Mouse (Mus musculus): ENCODE results near the gene Plvap. TPM values are rescaled to one million over a fixed set of nuclear protein-coding genes. Genes with fewer than 3 reads are reported as not detected.

The Plvap gene
- polyA plus RNA-seq, 1 experiment from 2014 or later = 109 TPM

DNA sequence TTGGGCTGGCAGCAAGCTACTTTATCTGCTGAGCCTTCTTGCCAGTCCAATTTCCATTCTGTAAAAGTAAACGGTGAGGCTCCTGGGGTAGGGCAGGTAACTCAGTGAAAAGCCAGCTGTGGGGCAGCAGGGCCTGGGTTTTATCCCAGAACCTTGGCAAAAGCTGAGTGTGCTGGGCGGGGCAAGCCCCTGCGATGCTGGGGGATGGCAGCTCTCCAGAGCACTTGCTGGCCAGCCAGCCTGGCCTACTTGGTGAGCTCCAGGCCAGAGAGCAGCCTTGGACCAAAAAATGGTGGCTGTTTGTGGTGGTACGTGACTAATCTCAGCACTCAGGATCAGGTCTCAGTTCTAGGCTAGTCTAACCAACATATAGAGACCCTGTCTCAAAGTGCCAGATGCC, 5.6 kb downstream of the Plvap start:
- TF ChIP-seq CTCF (IDR thresholded peaks at IDR 0.05; ENCODE audit: low read depth) = no peak
- Histone ChIP-seq H3K36me3 (ENCODE audit: control insufficient read depth, insufficient read depth) (no peaks in the 10 kb centered on the region), H3K4me1 (replicated peaks; ENCODE audit: control insufficient read depth, insufficient read depth, low read length) (no peaks in the 10 kb centered on the region), H3K4me2 (replicated peaks; ENCODE audit: low read depth) (no peak overlapping the region), H3K4me3 (ENCODE audit: low read depth, low read length) (no peak overlapping the region), H3K27me3 (replicated peaks; ENCODE audit: control insufficient read depth, insufficient read depth, low read length) (peaks cover 33% of the 10 kb centered on the region), H3K9ac (ENCODE audit: low read depth, low read length) (no peak overlapping the region), H3K27ac (ENCODE audit: low read depth, low read length) (no peak overlapping the region), H3K9me3 (ENCODE audit: control insufficient read depth) (no peaks in the 10 kb centered on the region)
- 71% methylated on average over 4 of the region's 4 CpGs for WGBS
- no peak for ATAC-seq

DNA sequence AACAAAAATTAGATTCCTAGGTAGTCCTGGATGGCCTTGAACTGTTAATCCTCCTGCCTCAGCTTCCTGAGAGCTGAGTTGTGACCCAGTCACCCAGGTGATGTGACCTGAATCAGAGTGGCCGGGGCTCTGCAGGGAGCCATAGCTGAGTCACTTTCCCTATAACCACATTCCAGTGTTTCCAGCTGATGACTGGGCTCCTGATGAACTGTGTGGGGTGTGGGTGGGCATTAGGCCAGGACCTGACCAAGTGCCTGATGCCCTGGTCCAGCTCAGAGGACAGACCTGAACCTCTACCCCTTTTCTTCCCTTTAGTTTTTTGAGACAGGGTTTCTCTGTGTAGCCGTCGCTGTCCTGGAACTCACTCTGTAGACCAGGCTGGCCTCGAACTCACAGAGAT, 6.2 kb downstream of the Plvap start:
- 90% methylated on average over 4 of the region's 4 CpGs for WGBS
- Histone ChIP-seq H3K27me3 (replicated peaks; ENCODE audit: control insufficient read depth, insufficient read depth, low read length) (peaks cover 33% of the 10 kb centered on the region), H3K4me1 (replicated peaks; ENCODE audit: control insufficient read depth, insufficient read depth, low read length) (no peaks in the 10 kb centered on the region), H3K9me3 (ENCODE audit: control insufficient read depth) (no peaks in the 10 kb centered on the region), H3K4me2 (replicated peaks; ENCODE audit: low read depth) (no peak overlapping the region), H3K9ac (ENCODE audit: low read depth, low read length) (no peak overlapping the region), H3K27ac (ENCODE audit: low read depth, low read length) (no peak overlapping the region), H3K4me3 (ENCODE audit: low read depth, low read length) (no peak overlapping the region), H3K36me3 (ENCODE audit: control insufficient read depth, insufficient read depth) (no peaks in the 10 kb centered on the region)
- no peak for TF ChIP-seq CTCF (IDR thresholded peaks at IDR 0.05; ENCODE audit: low read depth)
- ATAC-seq = no peak

DNA sequence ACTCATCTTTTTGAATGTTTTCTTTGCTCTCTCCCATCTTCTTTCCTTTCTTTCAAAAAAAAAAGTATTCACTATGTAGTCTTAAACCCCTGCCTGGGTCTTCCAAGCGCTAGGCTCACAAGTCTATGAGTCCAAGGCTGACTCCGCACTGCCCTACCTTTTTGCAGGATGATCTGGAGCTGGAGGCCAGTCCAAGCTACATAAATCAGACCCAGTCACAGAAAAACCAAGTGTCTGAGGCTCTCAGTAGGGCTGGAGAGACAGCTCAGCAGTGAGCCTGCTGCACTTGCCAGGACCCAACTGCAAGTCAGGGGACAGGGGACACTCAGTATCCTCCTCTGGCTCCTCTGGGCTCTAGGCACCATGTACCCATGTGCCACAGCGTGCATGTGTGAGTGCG, 7.2 kb downstream of the Plvap start:
- no peak overlapping the region for H3K4me3 ChIP-seq (ENCODE audit: low read depth, low read length)
- WGBS = 88% methylated on average over 4 of the region's 4 CpGs
- no peak for ATAC-seq

DNA sequence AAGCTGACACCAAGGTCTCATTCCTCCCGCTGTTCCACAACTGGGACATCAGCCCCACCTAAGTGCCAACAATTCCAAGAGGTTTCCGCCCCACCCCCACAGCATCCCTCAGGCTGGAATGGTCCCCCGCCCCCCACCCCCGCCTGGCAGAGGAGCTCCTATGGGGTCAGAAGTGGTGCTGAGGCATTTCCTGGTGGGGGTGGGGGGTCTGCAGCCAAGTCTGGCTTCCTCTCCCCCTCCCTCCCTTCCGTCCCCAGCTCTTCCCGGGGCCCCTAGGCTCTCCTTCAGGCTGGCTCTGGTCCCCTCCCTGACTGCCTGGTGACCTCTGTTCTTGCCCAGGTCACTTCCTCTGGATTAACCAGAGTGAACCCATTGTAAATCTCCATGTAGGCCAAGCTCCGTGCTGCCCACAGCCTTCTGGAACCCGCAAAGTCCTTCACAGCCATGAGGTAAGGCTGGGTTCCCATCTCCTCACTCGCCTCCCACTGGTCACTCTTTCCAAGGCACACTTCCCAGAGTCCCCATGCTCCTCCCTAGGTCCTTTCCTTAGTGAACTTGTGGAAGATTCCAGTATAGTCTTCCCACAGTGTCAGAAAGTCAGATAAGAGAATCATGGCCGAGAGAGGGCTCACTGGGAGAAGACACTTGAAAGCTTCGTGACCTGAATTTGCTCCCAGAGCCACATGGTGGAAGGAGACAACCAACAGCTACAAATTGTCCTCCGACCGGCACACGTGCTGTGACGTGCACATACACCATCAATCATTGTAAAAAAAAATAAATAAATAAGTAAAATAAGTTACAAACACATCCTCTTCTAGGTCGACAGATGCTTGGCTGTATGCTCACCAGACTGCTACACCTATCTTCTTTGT, 12.5 kb downstream of the Plvap start:
- H3K27ac ChIP-seq (ENCODE audit: low read depth, low read length) = peak overlapping the region; percentile 7; the same call in 1 of the 2 replicates
- peaks cover 6% of the 10 kb centered on the region; the same call in 1 of the 2 replicates for H3K36me3 ChIP-seq (ENCODE audit: control insufficient read depth, insufficient read depth)
- H3K9ac ChIP-seq (ENCODE audit: low read depth, low read length) = no peak overlapping the region
- H3K27me3 ChIP-seq (replicated peaks; ENCODE audit: control insufficient read depth, insufficient read depth, low read length) = no peaks in the 10 kb centered on the region
- whole genome bisulfite sequencing = 36% methylated on average over 16 of the region's 16 CpGs
- no peak for TF ChIP-seq CTCF (IDR thresholded peaks at IDR 0.05; ENCODE audit: low read depth)
- no peak for ATAC-seq
- peaks cover 3% of the 10 kb centered on the region for H3K4me1 ChIP-seq (replicated peaks; ENCODE audit: control insufficient read depth, insufficient read depth, low read length)
- no peak overlapping the region for H3K4me3 ChIP-seq (ENCODE audit: low read depth, low read length)
- H3K9me3 ChIP-seq (ENCODE audit: control insufficient read depth) = no peaks in the 10 kb centered on the region
- no peak overlapping the region for H3K4me2 ChIP-seq (replicated peaks; ENCODE audit: low read depth)

More for the DNA sequence above, 7.2 kb downstream of the Plvap start:
- H3K9ac ChIP-seq (ENCODE audit: low read depth, low read length) = no peak overlapping the region
- no peaks in the 10 kb centered on the region for H3K4me1 ChIP-seq (replicated peaks; ENCODE audit: control insufficient read depth, insufficient read depth, low read length)
- H3K9me3 ChIP-seq (ENCODE audit: control insufficient read depth) = no peaks in the 10 kb centered on the region
- TF ChIP-seq CTCF (IDR thresholded peaks at IDR 0.05; ENCODE audit: low read depth) = no peak
- no peaks in the 10 kb centered on the region for H3K36me3 ChIP-seq (ENCODE audit: control insufficient read depth, insufficient read depth)
- peaks cover 33% of the 10 kb centered on the region for H3K27me3 ChIP-seq (replicated peaks; ENCODE audit: control insufficient read depth, insufficient read depth, low read length)
- no peak overlapping the region for H3K27ac ChIP-seq (ENCODE audit: low read depth, low read length)
- no peak overlapping the region for H3K4me2 ChIP-seq (replicated peaks; ENCODE audit: low read depth)

DNA sequence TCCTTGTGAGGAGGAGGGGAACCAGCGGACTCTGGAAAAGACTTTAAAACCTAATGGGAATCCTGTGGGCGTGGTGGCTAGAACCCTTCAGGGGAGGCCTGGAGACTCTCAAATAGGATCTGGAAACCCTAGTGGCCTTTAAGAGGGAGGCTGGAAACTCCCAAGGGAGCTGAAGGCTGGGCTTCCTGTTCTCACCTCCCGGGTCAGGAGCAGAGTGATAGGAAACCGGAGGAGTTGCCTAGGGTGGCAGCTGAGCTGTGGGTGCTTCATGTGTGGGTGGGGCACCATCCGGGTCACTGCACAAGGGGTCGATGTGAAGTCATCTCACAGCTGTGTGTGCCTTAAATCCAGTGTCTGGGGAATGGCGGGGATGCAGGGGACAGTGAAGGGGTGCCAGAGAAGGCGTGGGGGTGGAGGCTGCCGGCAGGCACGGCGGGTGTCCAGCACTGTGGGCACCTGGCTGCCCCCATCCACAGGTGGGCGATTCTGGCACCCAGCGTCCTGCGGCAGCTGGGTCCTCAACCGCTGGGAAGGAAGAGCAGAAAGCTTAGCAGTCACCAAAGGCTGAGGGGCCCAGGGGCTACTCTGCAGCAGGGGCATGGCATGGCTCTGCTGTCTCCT, 13.6 kb downstream of the Plvap start:
- ATAC-seq = no peak
- Histone ChIP-seq H3K4me2 (replicated peaks; ENCODE audit: low read depth) (no peak overlapping the region), H3K4me1 (replicated peaks; ENCODE audit: control insufficient read depth, insufficient read depth, low read length) (peaks cover 3% of the 10 kb centered on the region), H3K9ac (ENCODE audit: low read depth, low read length) (no peak overlapping the region), H3K9me3 (ENCODE audit: control insufficient read depth) (no peaks in the 10 kb centered on the region), H3K36me3 (ENCODE audit: control insufficient read depth, insufficient read depth) (peaks cover 8% of the 10 kb centered on the region; the same call in 1 of the 2 replicates), H3K4me3 (ENCODE audit: low read depth, low read length) (no peak overlapping the region), H3K27me3 (replicated peaks; ENCODE audit: control insufficient read depth, insufficient read depth, low read length) (no peaks in the 10 kb centered on the region), H3K27ac (ENCODE audit: low read depth, low read length) (peak overlapping the region; percentile 5; the same call in 1 of the 2 replicates)
- no peak for TF ChIP-seq CTCF (IDR thresholded peaks at IDR 0.05; ENCODE audit: low read depth)
- WGBS = 32% methylated on average over 15 of the region's 15 CpGs

DNA sequence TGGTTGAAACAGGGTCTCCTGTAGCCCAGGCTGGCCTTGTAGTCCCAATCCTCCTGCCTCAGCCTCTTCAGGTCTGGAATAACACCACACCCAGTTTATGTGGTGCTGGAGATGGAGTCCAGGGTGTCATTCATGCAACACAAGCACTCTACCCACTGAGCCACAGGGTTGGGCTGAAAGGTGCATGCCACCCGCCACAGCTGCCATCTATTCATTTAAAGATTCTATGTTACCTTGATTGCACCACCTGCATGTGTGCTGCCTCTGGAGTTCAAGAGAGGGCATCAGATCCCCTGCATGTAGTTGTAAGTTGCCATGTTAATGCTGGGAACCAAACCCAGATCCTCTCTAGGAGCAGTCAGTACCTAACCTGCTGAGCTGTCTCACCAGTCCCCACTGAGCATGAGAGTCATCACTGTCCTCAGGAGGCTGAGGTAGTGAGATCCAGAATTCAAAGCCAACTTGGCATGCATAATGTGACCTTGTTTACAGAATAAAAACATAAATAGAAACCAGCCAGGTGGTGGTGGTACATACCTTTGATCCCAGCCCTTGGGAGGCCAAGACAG, 14.4 kb downstream of the Plvap start:
- H3K9ac ChIP-seq (ENCODE audit: low read depth, low read length) = no peak overlapping the region
- no peak overlapping the region for H3K4me3 ChIP-seq (ENCODE audit: low read depth, low read length)
- H3K36me3 ChIP-seq (ENCODE audit: control insufficient read depth, insufficient read depth) = peaks cover 14% of the 10 kb centered on the region; the same call in 1 of the 2 replicates
- ATAC-seq = no peak
- TF ChIP-seq CTCF (IDR thresholded peaks at IDR 0.05; ENCODE audit: low read depth) = no peak
- no peaks in the 10 kb centered on the region for H3K9me3 ChIP-seq (ENCODE audit: control insufficient read depth)
- H3K4me1 ChIP-seq (replicated peaks; ENCODE audit: control insufficient read depth, insufficient read depth, low read length) = peaks cover 3% of the 10 kb centered on the region
- H3K27me3 ChIP-seq (replicated peaks; ENCODE audit: control insufficient read depth, insufficient read depth, low read length) = no peaks in the 10 kb centered on the region
- 95% methylated on average over 1 of the region's 1 CpGs for WGBS
- no peak overlapping the region for H3K4me2 ChIP-seq (replicated peaks; ENCODE audit: low read depth)
- H3K27ac ChIP-seq (ENCODE audit: low read depth, low read length) = 0 out of 2 replicates have a peak overlapping the region, but pooled peaks have one; percentile 7

Measured in intestine, postnatal 0 days (tissue).